Mouse (Mus musculus) E14TG2a.4 (cell line): Measurements from ENCODE around the gene Slc22a23.

Source experiments
- H3K27me3 ChIP-seq: 2 replicates; pipeline ENCODE4 v1.6.1; 2014; ENCODE audit warnings: low read length, control low read depth; ENCODE audit not compliant: insufficient read depth
- H3K36me3 ChIP-seq: 2 replicates; pipeline ENCODE4 v1.6.1; 2014; ENCODE audit warnings: low read length, control low read depth; ENCODE audit not compliant: insufficient read depth
- H3K4me1 ChIP-seq: replicated peaks from 2 replicates; pipeline ENCODE4 v1.6.1; 2014; ENCODE audit warnings: low read depth, low read length, control low read depth
- H3K4me3 ChIP-seq: replicated peaks from 2 replicates; pipeline ENCODE4 v1.5.1; 2014; ENCODE audit warnings: mild to moderate bottlenecking, low read length
- H3K9me3 ChIP-seq: 2 replicates; pipeline ENCODE4 v1.6.1; 2014; ENCODE audit warnings: low read length, control low read depth
- CTCF ChIP-seq: conservative IDR thresholded peaks from 2 replicates; pipeline ENCODE4 v1.5.1; 2014; ENCODE audit warnings: low read length
- NANOG ChIP-seq: IDR thresholded peaks from 2 replicates; pipeline ENCODE4 v1.6.1; 2014; ENCODE audit warnings: borderline replicate concordance, low read length, mixed read lengths
- POU5F1 ChIP-seq: IDR thresholded peaks from 2 replicates; pipeline ENCODE4 v1.6.1; 2014; ENCODE audit warnings: low read length, borderline replicate concordance

The Slc22a23 gene

GRCm38 (mm10) chr13:34265022-34265565 lies 79.9 kb downstream of the Slc22a23 start:
- no peaks in the 10 kb centered on the region for H3K27me3 ChIP-seq
- no peak overlapping the region for H3K4me3 ChIP-seq
- no peaks in the 10 kb centered on the region for H3K9me3 ChIP-seq
- no peaks in the 10 kb centered on the region for H3K4me1 ChIP-seq
- no peaks in the 10 kb centered on the region for H3K36me3 ChIP-seq
- no peak for TF ChIP-seq CTCF
- TF ChIP-seq NANOG, result no peak
- no peak for TF ChIP-seq POU5F1

DNA sequence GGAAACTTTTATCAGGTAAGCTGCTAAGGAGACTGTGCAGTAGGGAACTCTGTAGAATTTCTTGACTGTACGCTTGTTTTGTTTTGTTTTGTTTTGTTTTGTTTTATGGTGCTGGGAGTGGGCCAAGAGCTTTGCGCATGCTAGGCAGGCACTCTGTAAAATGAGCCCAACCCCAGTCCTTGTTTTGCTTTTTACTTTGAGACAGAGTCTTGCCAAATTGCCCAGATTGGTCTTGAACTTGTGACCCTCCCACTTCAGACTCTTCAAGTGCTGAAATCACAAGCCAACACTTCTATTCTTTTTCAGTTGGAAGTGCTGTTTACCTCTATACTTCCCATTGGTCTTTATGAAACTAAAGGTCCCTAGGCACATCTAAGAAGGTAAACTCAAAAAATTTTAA lies 80.5 kb downstream of the Slc22a23 start:
- TF ChIP-seq NANOG, result no peak
- TF ChIP-seq POU5F1, result no peak
- no peak for TF ChIP-seq CTCF
- Histone ChIP-seq H3K36me3 (no peaks in the 10 kb centered on the region), H3K9me3 (no peaks in the 10 kb centered on the region), H3K4me1 (no peaks in the 10 kb centered on the region), H3K27me3 (no peaks in the 10 kb centered on the region), H3K4me3 (no peak overlapping the region)

DNA sequence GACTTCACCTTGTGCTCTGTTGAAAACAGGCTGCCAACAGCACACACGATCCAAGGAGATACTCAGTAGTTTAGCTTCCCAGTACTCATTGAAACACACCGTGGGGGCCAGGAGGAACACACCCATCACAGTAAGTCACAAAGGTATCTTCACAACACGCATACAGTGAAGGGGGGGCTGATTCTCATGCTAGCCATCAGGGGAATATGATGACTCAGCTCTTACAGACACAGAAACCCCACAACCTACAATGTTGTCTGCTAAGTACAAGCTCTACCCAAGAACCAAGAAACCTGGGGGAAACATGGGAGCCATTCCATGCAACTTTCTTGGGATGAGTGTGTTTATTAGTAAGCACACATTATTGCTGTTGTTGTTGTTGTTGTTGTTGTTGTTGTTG lies 86.2 kb downstream of the Slc22a23 start:
- H3K4me1 ChIP-seq, result peaks cover 17% of the 10 kb centered on the region

DNA sequence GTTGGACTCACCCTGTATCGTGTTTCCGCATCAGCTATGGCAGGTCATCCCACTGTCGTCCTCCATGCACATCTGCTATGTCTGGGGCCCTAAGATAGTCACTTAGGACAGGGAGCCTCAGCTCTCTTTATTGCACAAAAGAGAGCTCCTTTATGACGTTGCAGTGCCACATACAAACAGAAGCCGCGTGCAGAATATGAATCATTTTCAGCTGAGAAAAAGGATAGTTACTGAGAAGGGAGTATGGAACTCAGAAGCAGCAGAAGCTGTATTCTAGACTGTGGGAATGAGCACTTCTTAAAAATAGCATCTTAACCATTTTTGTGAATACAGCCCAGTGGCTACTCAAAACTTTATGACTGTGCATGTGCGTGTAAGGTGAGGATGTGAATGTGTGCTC lies 87.8 kb downstream of the Slc22a23 start:
- H3K9me3 ChIP-seq, result no peaks in the 10 kb centered on the region
- H3K27me3 ChIP-seq, result no peaks in the 10 kb centered on the region
- no peak overlapping the region for H3K4me3 ChIP-seq
- H3K4me1 ChIP-seq, result peaks cover 22% of the 10 kb centered on the region
- no peaks in the 10 kb centered on the region for H3K36me3 ChIP-seq
- TF ChIP-seq CTCF, result no peak
- no peak for TF ChIP-seq NANOG
- no peak for TF ChIP-seq POU5F1

More for the DNA sequence above, 86.2 kb downstream of the Slc22a23 start:
- Histone ChIP-seq H3K36me3 (no peaks in the 10 kb centered on the region), H3K9me3 (no peaks in the 10 kb centered on the region), H3K4me3 (no peak overlapping the region), H3K27me3 (no peaks in the 10 kb centered on the region)
- TF ChIP-seq CTCF (no peak), NANOG (no peak), POU5F1 (no peak)

- no peaks in the 10 kb centered on the region for H3K36me3 ChIP-seq
- TF ChIP-seq POU5F1 (no peak), NANOG (no peak), CTCF (no peak)
Measured at GRCm38 (mm10) chr13:34256676-34257075, 88.3 kb downstream of the Slc22a23 start.

GRCm38 (mm10) chr13:34255297-34255696 lies 89.7 kb downstream of the Slc22a23 start:
- H3K9me3 ChIP-seq, result no peaks in the 10 kb centered on the region
- H3K27me3 ChIP-seq, result peaks cover 17% of the 10 kb centered on the region
- H3K36me3 ChIP-seq, result no peaks in the 10 kb centered on the region
- no peak for TF ChIP-seq POU5F1
- TF ChIP-seq NANOG, result no peak
- TF ChIP-seq CTCF, result no peak
- H3K4me1 ChIP-seq, result peaks cover 24% of the 10 kb centered on the region
- no peak overlapping the region for H3K4me3 ChIP-seq

More at GRCm38 (mm10) chr13:34256676-34257075, 88.3 kb downstream of the Slc22a23 start:
- Histone ChIP-seq H3K4me1 (peaks cover 22% of the 10 kb centered on the region), H3K27me3 (peaks cover 4% of the 10 kb centered on the region), H3K9me3 (no peaks in the 10 kb centered on the region), H3K4me3 (no peak overlapping the region)

- Histone ChIP-seq H3K27me3 (peaks cover 18% of the 10 kb centered on the region), H3K36me3 (no peaks in the 10 kb centered on the region), H3K4me3 (no peak overlapping the region), H3K9me3 (no peaks in the 10 kb centered on the region), H3K4me1 (peaks cover 30% of the 10 kb centered on the region)
- TF ChIP-seq CTCF, result no peak
- TF ChIP-seq POU5F1, result no peak
- TF ChIP-seq NANOG, result no peak
Measured at GRCm38 (mm10) chr13:34254691-34255090, 90.3 kb downstream of the Slc22a23 start.

GRCm38 (mm10) chr13:34253736-34254135 lies 91.2 kb downstream of the Slc22a23 start:
- no peaks in the 10 kb centered on the region for H3K36me3 ChIP-seq

More at GRCm38 (mm10) chr13:34253736-34254135, 91.2 kb downstream of the Slc22a23 start:
- Histone ChIP-seq H3K4me3 (no peak overlapping the region), H3K4me1 (peaks cover 39% of the 10 kb centered on the region), H3K9me3 (no peaks in the 10 kb centered on the region), H3K27me3 (peaks cover 18% of the 10 kb centered on the region)
- no peak for TF ChIP-seq NANOG
- TF ChIP-seq CTCF, result no peak
- no peak for TF ChIP-seq POU5F1
